7 mouse cellular contexts compared by ENCODE assay signal in genomic region chr5:151232576-151233299, GRCm38 (mm10). TPM values are rescaled to one million over a fixed set of nuclear protein-coding genes. Genes with fewer than 3 reads are reported as not detected.
DNase-seq lines count a peak whose midpoint lies in the region; ATAC-seq and TF ChIP-seq lines count a peak whose summit lies in the region.

No protein-coding gene starts in this region.

- TF ChIP-seq CTCF in forebrain, postnatal 0 days (IDR thresholded peaks at IDR 0.05; ENCODE audit: low read depth), result no peak
- TF ChIP-seq CTCF in liver, embryonic 14.5 days (IDR thresholded peaks at IDR 0.05; ENCODE audit: low read depth), result no peak

- WGBS in neural tube, embryonic 11.5 days, result 26% methylated on average over 10 of the region's 13 CpGs
- WGBS in forebrain, postnatal 0 days, result 27% methylated on average over 10 of the region's 13 CpGs
- 22% methylated on average over 8 of the region's 13 CpGs for WGBS in liver, embryonic 14.5 days (ENCODE audit: insufficient replicate concordance)

- ATAC-seq in neural tube, embryonic 11.5 days (ENCODE audit: insufficient read depth, low FRiP score, low TSS enrichment), result 0 out of 2 replicates have a peak, but pooled peaks have one; percentile 51
- ATAC-seq in forebrain, postnatal 0 days, result no peak
- ATAC-seq in liver, embryonic 14.5 days (ENCODE audit: insufficient read depth), result no peak
- no peak for ATAC-seq in erythroid progenitor cell, adult 5-6 weeks (replicated peaks; ENCODE audit: low FRiP score, poor library complexity, severe bottlenecking)

- H3K9me3 ChIP-seq in neural tube, embryonic 11.5 days (ENCODE audit: control insufficient read depth, low read length), result no peaks in the 10 kb centered on the region
- H3K9me3 ChIP-seq in forebrain, postnatal 0 days (ENCODE audit: low read length), result no peaks in the 10 kb centered on the region
- no peaks in the 10 kb centered on the region for H3K9me3 ChIP-seq in liver, embryonic 14.5 days (ENCODE audit: control insufficient read depth, low read length)

- H3K4me3 ChIP-seq in neural tube, embryonic 11.5 days (ENCODE audit: low read depth, low read length), result peak overlapping the region; percentile 51
- H3K4me3 ChIP-seq in forebrain, postnatal 0 days (ENCODE audit: low read depth, low read length), result peak overlapping the region; percentile 50
- peak overlapping the region; percentile 34 to 49 for H3K4me3 ChIP-seq in liver, embryonic 14.5 days (ENCODE audit: insufficient read depth in 1 of 2, low read depth in 2 of 2, low read length in 2 of 2)

- no peaks in the 10 kb centered on the region for H3K27me3 ChIP-seq in neural tube, embryonic 11.5 days (ENCODE audit: control insufficient read depth, insufficient read depth, low read length)
- H3K27me3 ChIP-seq in forebrain, postnatal 0 days (ENCODE audit: insufficient read depth, low read length), result no peaks in the 10 kb centered on the region; the same call in 1 of the 2 replicates
- H3K27me3 ChIP-seq in liver, embryonic 14.5 days (ENCODE audit: control insufficient read depth, insufficient read depth, low read length), result peaks cover 17% of the 10 kb centered on the region

- no peak overlapping the region; the same call in 1 of the 2 replicates for H3K9ac ChIP-seq in neural tube, embryonic 11.5 days (ENCODE audit: low read length)
- peak overlapping the region; percentile 59 for H3K9ac ChIP-seq in forebrain, postnatal 0 days
- H3K9ac ChIP-seq in liver, embryonic 14.5 days (replicated peaks), result no peak overlapping the region

- TF ChIP-seq EP300 in liver, embryonic 14.5 days (IDR thresholded peaks at IDR 0.05; ENCODE audit: low read depth), result no peak

- no peaks in the 10 kb centered on the region for H3K36me3 ChIP-seq in neural tube, embryonic 11.5 days (ENCODE audit: control insufficient read depth, insufficient read depth, low read length)
- H3K36me3 ChIP-seq in forebrain, postnatal 0 days (ENCODE audit: insufficient read depth), result no peaks in the 10 kb centered on the region
- H3K36me3 ChIP-seq in liver, embryonic 14.5 days (replicated peaks; ENCODE audit: control insufficient read depth, insufficient read depth, low read depth), result no peaks in the 10 kb centered on the region

- H3K27ac ChIP-seq in neural tube, embryonic 11.5 days (ENCODE audit: low read depth, low read length), result no peak overlapping the region
- H3K27ac ChIP-seq in forebrain, postnatal 0 days (ENCODE audit: low read depth, low read length), result no peak overlapping the region
- no peak overlapping the region for H3K27ac ChIP-seq in liver, embryonic 14.5 days

- DNase-seq in neural tube, embryonic 11.5 days (ENCODE audit: low spot score), result no peak
- DNase-seq in neural tube, embryonic 10.5 days (ENCODE audit: extremely low spot score, low spot score), result no peak
- DNase-seq in forebrain, postnatal 0 days, result no peak
- DNase-seq in liver, embryonic 14.5 days (ENCODE audit: low read depth in 3 of 3, low spot score in 3 of 3), result no peak
- no peak for DNase-seq in frontal cortex, postnatal 10 days (ENCODE audit: low spot score in 2 of 2)
- no peak for DNase-seq in urinary bladder, postnatal 25 days (ENCODE audit: low spot score)

- peak overlapping the region; percentile 91 for H3K4me2 ChIP-seq in neural tube, embryonic 11.5 days (ENCODE audit: low read depth)
- H3K4me2 ChIP-seq in forebrain, postnatal 0 days (ENCODE audit: low read depth), result peak overlapping the region; percentile 98
- peak overlapping the region; percentile 63 for H3K4me2 ChIP-seq in liver, embryonic 14.5 days (ENCODE audit: low read depth)

- H3K4me1 ChIP-seq in neural tube, embryonic 11.5 days (ENCODE audit: control insufficient read depth, insufficient read depth, low read length), result 0 out of 2 replicates have a peak, but pooled peaks cover 2% of the 10 kb centered on the region
- peaks cover 3% of the 10 kb centered on the region; the same call in 1 of the 2 replicates for H3K4me1 ChIP-seq in forebrain, postnatal 0 days (ENCODE audit: insufficient read depth)
- H3K4me1 ChIP-seq in liver, embryonic 14.5 days (replicated peaks; ENCODE audit: control insufficient read depth in 2 of 2, insufficient read depth in 2 of 2, low read length in 1 of 2), result no peaks in the 10 kb centered on the region

RNA-seq across cellular contexts. Expression of gene Stard13, which starts 0.9 kb away (rescaled TPM):
- 7.5 TPM in 2 replicates for polyA plus RNA-seq in neural tube, embryonic 11.5 days (2014; fragmentation: Nextera tagmentation; extraction: Ambion mirVana)
- total RNA-seq in forebrain, postnatal 0 days (2014; rRNA removed), result 9.8 and 19.2 TPM in 2 replicates
- 1.5 and 2.6 TPM in 2 replicates for polyA plus RNA-seq in forebrain, postnatal 0 days (2015; fragmentation: Nextera tagmentation; extraction: Ambion mirVana)
- 0.93 and 1.1 TPM in 2 replicates for polyA plus RNA-seq in liver, embryonic 14.5 days (2012; rRNA removed)
- polyA plus RNA-seq in liver, embryonic 14.5 days (2014; fragmentation: Nextera tagmentation; extraction: Ambion mirVana), result 0.48 and 0.56 TPM in 2 replicates
- total RNA-seq in erythroid progenitor cell, adult 5-6 weeks (2015; ENCODE audit: low replicate concordance), result not detected in 2 replicates
- total RNA-seq in erythroid progenitor cell, adult 5-6 weeks (2017; ENCODE audit: low replicate concordance), result 0.26 TPM in 1 of 2 replicates, not detected in the other
